Mouse (Mus musculus): ENCODE results near the gene Svs5.
"Not testable (repeated sequence)": the region's sequence is repeated elsewhere in the genome, so short reads cannot be mapped to it uniquely, and the experiment has no call there.

The Svs5 gene

DNA sequence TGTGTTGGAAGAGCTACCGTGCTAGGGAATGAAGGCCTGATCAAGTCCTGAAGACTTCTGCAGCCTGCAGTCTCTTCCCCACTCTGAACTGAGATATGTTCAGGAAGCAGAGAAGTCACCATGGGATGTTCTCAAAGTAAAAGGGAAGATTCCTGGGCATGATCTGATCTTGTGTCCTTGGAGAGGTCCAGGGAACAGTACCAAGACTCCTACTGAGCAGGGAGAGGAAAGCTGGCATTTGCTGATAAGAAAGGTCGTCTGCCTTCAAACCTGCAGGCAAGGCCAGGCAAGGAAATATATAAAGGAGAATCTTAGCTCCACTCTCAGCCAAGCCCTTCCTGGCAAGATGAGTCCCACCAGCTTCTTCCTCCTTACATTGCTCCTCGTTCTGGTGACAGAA lies at the start of gene Svs5:
Svs5 (plus strand) TSS at position 301 of the 400 bp plus-strand sequence.
- not testable (repeated sequence) for DNase-seq

DNA sequence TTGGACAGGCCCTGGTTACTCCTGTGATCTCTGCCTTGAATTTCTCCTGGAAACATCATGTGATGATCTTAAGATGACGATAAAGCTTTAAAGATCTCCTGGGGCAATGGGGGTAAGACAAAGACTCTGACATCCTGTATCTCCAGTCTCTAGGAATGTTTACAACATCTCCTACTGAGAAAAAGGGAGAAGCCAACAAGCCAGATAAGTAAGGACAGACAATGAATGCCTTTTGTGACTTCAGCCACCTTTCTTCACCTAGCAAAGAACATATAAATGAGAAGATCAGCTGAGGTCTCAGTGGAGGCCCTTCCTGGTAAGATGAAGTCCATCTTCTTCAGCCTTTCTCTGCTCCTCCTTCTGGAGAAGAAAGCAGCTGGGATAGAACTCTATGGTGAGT lies 43.6 kb upstream of the Svs5 start, which contains the start of gene Svs3a:
Svs3a (plus strand) TSS at position 301 of the 400 bp plus-strand sequence.
- DNase-seq, result not testable (repeated sequence)

DNA sequence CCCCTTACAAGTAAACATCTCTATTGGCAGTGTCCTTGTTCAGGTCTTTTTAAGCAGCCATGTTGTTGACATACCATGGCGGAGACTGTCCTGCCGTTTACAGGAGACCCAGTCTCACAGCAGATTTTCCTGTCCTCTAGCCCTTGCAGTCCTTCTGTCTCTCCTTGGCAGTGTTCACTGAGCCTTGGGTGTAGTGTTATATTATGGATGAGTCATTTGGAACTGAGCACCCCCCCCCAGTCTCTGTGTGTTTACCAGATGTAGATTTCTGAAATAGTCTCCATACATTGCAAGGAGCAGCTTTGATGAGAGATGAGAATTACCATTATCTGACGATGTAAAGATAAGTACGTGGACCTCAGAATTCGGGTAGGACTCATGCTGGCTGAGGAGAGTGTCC lies 19.9 kb upstream of the Svs5 start:
- no peak for DNase-seq

DNA sequence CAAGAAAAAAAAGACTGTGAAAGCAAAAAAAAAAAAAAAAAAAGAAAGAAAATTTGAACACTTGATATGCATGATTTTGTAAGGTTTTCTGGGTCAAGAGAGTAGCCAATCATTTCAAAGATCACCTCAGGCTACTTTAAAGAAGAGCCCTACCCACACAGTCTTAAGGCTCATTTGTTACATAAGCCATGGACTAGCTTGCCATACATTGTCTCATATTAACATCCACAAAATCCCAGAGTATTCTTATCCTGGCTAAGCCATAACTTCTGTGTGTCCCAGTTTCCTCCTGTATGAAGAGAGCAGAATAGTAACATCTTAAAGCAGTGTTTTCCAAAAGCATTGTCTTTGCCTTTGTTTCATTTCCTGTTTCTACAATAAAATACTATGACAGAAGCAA lies 17.1 kb upstream of the Svs5 start:
- DNase-seq, result not testable (repeated sequence)

DNA sequence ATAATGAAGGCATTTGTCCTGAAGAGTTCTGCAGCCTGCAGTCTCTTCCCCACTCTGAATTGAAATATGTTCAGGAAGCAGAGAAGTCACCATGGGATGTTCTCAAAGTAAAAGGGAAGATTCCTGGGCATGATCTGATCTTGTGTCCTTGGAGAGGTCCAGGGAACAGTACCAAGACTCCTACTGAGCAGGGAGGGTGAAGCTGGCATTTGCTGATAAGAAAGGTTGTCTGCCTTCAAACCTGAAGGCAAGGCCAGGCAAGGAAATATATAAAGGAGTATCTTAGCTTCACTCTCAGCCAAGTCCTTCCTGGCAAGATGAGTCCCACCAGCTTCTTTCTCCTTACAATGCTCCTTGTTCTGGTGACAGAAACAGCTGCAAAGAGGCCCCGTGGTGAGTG lies 16.1 kb upstream of the Svs5 start, which contains the start of gene Svs6:
Svs6 (plus strand) TSS at position 301 of the 400 bp plus-strand sequence.
- not testable (repeated sequence) for DNase-seq

DNA sequence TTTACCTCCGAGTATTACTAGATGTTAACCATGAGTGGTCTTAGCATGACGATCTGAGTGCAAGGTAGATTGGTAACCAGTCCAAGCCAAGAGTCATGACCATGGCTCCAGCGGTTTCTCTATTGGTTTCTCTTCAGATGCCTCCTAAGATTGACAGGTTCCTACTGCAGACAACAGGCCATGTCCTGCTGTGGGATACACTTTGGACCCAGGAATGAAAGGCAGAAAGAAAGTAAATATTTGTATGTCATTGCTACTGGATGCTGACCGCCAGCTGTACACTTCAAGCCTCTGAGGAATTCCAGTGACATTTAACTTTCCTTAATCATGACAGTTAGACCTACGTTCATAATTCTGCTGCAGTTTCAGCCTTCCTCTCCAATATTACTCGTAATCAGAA lies 11.6 kb upstream of the Svs5 start:
- no peak for DNase-seq

DNA sequence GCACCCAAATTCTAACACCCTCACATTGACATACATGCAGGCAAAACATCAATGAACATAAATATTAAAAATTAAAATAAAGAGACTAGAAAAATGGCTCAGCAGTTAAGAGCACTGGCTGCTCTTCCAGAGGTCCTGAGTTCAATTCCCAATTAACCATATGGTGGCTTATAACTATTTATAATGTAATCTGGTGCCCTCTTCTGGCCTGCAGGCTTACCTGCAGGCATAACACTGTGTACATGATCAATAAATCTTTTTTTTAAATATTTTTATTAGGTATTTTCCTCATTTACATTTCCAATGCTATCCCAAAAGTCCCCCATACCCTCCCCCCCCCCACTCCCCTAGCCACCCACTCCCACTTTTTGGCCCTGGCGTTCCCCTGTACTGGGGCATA lies 11.2 kb downstream of the Svs5 start:
- DNase-seq, result not testable (repeated sequence)

DNA sequence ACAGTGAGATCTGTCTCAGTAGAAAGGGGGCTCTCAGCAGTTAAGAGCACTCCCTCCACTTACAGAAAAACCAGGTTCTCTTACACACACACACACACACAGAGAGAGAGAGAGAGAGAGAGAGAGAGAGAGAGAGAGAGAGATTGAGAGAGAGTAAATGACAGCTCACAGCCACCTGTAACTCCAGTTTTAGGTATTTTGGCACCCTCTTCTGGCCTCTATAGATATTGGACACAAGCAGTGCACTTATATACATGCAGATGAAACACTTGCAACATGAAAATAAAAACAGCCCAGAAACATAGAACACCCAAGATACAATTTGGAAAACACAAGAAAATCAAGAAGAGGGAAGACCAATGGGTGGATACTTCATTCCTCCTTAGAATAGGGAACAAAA lies 15.2 kb downstream of the Svs5 start:
- DNase-seq, result not testable (repeated sequence)

DNA sequence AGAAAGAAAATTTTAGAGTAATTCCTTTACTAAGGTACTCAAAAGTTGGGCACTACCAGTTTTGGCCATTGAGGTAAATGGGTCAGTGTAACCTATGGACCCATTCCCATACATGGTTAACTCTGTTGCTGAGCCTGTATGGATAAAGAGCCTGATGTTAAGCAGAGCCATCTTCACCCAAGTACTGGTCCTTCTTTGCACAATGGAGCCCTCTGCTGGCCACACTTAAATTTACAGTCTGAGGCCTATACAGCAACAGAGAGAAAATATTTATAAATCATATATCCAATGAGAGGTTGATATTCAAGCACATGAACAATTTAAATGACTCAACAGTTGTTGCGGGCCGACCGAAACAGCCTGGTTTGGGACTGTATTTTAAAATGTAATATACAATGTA lies 16.4 kb downstream of the Svs5 start:
- peak in 1 of 2 experiments; percentile 24 for DNase-seq

DNA sequence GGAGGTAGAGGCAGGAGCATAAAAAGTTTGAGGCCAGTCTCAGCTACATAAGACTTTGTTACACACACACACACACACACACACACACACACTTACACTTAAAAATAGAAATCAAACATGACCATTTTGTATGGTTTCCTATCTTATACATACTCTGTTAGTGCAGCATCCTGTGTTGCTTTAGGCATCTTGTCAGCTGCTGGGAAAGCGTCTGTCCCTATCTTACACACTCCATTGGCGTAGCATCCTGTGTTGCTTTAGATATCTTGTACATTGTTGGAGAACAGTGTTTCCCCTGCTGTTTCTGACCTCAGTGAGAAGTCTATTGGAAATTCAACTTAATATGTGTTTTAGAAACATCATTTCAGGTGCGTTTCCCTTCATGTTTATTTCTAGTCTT lies 20.2 kb downstream of the Svs5 start:
- no peak for DNase-seq

DNA sequence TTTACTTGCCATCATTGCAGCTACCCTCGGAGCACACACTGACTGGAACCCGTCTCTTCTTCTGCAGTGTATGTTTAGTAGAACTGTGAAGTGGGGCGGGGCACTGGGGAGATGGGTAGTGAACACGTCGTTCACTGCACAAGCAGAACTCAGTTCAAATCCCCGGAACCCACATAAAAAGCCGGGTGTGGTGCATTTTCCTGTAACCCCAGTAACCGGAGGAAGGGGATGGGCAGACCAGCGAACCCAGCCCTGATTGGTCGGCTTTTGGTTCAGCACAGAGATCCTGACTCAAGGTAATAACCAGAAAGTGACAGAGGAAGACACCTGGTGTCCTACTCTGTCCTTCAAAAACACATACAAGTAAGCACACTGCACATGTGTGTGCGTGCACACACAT lies 20.8 kb downstream of the Svs5 start:
- no peak for DNase-seq

DNA sequence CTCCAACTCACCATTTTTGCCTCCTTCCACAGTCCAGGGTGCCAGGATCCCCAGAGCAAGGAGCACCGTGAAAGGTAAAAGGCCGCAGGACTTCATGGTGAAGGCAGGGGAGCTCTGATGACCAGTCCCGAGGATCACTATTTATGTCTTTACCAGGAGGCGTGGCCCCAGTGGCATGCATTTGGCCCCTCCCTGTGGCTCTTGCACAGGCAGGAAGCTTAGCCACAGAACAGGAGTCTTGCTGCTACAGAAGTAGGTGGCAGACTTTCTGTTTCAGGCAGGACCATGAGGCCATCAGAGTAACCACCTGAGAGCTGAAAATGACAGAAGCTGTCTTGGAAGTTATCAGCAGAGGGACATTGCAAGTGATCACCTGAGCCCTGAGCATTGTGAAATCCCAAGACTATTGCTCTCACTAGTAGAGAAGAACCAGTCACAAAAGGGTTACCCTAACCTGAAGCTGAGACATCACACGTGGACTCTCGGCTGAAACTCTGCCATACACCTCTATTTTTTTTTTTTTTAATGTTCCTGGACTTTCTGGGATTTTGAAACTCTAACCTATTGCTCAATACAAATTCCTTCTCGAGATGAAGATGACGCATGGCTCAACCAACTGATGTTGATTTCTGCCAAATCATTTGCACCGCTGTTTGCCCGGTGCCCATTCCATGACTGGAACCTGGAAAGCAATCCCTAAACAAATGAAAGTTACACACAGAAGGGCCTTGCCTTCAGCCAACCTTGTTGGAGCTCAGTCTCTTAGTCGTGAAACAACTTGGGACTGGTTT lies 23.8 kb downstream of the Svs5 start:
- DNase-seq, result no peak

DNA sequence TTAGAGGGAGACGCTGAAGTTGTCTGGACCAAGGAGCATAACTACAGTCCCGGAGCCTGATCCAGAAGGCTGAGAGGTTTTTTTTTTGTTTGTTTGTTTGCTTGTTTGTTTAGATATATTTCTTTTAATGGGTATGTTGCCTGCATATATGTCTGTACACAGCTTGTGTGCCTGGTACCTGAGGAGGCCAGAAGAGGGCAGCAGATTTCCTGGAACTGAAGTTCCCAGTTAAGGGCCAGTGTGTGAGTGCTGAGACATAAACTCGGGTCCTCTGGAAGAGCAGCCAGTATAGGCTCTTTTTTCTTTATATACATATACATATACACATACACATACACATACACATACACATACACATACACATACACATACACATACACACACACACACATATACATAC lies 25.8 kb downstream of the Svs5 start:
- DNase-seq, result no peak

DNA sequence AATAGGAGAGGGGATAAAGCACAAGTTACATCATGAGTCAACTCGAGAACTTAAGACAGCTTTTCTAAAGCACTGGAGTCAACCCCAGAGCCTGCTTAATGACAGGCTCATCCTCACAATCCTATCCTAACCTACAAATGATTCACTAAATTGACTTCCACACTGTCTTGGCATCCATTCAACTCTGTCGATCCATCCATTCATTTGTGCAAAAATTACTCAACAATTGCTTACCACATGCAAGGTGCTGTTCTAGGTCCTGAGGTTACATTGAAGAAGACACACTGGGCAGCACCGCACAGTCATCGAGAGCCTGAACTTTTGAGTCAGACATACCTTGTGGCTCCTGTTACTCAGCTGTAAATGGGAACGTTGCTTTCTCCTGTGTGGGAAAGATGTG lies 26.5 kb downstream of the Svs5 start:
- DNase-seq, result no peak

DNA sequence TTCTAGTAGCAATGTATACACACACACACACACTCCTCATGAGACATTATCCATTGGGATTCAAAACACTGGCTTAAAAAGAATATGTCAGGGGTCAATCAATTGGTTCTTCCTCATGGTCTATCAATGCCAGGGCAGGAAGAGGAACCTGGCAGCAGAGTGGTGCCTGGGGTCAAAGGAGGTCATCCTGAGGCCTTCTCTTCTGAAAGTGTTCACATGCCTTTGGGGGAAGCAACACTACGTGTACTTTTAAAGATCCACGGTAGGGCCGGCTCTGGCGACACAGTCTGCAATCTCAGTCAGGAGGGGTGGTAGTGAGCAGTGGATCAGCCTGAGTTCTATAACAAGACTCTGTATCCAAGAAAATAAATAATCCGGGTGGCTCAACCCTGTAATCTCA lies 27.1 kb downstream of the Svs5 start:
- no peak for DNase-seq

DNA sequence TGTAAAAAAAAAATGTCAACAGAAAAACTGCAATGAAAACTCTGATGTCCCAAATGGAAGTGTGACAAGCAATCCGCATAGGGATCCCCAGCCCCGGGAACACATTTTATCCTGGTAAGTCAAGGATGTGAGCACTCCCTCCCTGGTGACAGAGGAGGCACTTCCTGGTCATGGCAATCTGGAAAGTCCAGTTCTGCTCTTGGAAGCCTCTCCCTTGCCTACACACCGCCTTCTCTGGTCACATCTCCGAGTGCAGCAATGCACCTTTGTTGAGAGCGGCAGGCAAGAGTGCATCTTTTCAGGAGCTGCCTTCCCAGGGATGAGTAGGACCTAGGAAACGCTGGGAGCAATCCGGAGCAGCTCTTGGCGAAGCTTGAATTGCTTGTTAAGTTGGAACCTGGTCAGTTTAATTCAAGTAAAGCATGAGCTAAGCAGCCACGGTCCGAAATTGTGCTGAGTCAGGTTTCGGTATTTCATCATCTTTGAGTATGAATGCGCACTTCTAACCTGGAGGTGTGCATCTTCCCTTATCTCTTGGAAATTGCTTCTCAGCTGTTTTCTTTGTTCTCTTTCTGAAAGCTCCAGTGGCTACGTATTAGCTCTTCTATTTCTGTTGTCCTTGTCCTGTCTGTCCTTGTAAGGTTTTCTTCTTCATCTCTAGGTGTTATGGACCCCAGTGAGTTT lies 28.6 kb downstream of the Svs5 start:
- DNase-seq, result no peak

DNA sequence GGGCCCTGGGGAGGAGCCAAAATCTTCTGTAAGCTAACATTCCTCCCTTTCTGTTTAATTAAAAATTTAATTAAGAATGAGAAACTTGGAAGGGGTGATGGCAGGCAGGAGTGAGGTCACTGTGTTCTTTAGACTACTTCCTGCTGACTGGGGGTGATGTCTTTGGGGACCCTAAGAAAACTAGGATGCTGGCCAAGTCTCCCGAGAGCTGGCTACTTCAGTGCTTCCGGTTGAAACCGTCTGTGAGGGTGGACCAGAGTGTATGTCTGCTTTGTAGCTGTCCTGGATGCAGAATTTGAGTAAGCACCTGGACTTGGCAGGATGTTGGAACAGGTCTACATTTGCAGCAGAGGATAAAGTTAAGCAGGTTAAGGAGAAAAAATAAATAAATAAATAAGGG lies 34.4 kb downstream of the Svs5 start:
- no peak for DNase-seq

DNA sequence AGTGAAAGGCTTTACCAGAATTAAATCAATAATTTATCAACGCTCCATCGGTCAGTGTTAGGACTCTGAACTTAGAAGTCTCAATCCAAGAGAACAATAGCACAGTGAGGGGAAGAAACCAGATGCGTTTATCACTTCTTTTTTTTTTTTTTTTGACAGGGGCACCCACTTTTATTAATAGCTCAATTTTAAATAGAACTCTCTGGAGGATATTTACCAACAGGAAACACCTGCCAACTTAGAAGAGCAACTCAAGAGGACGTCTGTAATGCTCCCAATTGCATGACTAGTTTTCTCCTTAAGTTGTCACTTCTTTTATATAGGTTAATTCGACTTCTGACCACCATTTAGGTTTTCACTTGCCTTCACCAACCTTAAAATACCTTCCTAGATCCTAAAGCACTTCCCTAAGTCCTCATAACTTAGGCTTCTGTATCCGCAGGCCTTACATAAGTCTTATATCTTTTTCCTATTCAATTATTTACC lies 36.1 kb downstream of the Svs5 start:
- DNase-seq, result no peak

DNA sequence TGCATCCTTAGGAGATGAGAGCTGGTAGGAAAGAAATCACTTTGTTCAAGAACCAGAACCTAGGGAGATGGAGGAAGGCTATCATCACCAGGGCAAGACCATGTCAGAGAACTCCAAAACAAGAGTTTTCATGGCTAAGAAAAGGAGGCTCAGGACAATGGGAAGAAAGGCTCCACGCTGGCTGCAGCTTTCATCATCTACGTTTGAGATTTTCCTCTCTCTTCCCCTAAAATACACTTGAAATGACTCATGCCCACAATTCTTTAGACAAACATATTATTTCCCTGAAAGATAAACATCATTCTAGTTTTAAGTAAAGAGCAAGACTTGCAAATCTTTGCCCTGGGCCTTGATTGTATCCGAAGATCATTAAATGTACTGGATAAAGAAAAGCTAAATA lies 38.8 kb downstream of the Svs5 start:
- no peak for DNase-seq

DNA sequence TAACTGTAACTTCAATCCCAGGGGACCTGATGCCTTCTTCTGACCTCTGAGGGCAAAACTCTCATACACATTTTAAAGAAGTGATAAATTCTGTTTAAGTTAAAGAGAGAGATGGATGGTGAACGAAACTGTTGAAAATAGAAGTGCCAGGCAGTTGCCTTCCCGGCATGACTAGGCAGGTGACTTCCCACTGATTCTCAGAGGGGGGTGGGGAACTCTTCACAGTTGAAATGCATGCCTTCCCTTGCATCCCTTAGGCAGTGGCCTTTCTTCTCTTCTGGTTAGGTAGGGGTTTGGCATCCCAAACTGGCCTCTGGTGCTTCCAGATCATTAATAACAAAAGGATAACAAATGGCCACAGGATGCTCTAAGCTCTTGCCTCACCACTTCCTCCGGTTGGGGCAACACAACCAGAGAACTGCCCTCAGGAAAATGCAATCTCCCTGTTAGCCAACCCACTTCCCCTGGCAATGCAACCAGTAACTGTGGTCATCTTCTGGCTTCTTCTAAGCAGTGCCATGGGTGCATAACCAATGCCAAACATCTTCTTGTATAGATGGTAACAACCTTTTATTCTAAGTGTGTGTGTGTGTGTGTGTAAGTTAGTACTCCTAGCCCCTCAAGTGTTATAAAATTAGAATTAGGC lies 40.0 kb downstream of the Svs5 start:
- no peak for DNase-seq

DNA sequence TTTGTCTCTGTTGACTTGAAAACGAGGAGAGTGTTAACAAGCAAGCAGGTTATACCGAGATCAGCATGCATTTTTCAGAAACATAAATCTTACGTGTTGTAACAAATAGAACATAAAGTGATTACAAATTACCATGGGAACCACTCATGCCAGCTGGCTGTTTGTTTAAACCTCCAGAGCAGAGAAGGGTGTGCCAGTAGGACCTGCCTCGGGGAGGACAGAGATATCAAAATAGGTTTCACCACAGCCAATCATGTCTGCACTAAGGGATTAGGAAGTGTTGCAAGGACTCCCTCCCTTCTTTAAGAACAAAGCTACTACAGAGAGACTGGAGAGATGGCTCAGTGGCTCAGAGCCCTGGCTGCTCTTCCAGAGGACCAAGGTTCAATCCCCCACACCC lies 40.6 kb downstream of the Svs5 start:
- no peak for DNase-seq

DNA sequence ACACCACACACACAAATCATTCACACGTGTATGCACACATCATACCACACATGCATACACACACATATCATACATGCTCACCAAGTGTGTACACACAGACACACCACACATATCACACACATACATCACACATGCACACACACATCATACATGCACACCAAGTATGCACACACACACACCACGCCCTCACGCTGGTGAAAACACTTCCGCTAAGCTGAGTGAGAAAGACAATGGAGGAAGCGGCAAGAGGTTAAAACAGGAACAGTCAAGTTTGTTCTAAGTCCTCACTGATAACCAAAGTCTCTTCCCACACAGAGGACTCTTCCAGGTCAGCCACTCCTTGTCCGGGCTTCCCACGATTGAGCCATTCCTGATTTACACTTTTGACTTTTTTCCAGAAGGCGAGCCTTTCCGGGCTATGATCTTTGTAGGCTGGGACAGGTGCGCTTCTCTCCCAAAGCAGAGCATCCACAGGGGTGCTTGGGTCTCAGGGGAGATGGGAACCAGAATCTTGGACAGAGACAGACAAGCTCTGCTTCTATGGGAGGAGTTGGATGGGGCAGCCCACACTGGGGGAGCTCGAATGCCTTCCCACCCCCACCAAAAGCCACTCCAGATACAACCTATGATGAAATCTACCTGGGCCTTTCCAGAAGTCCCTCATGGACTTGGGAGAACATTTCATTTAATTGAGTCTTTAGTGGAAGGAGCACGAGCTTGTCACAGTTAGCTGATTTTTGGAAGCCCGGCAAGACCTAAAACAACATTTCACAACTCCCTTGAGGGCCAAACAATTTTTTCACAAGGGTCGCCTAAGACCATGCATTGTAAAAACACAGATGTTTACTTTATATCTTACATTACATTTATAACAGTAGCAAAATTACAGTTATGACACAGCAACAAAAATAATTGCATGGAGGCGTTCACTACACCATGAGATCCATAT lies 45.2 kb downstream of the Svs5 start:
- DNase-seq, result no peak
